Mouse (Mus musculus) lung, embryonic 16.5 days (tissue): Measurements from ENCODE around the gene Vps39. TPM values are rescaled to one million over a fixed set of nuclear protein-coding genes. Genes with fewer than 3 reads are reported as not detected.

Experiments used
- ATAC-seq: fragments of 200-750 bp; cut with Nextera tagmentation; 2 replicates; pipeline ENCODE4 v1.8.0; 2017; ENCODE audit warnings: low read depth, mild to moderate bottlenecking, moderate library complexity
- H3K27ac ChIP-seq: fragments of 300-500 bp; sonication (generic); 2 replicates; pipeline ENCODE4 v1.5.1; 2014; ENCODE audit warnings: mild to moderate bottlenecking, control low read depth, low read length
- H3K27me3 ChIP-seq: fragments of 300-500 bp; sonication (generic); 2 replicates; pipeline ENCODE4 v1.6.1; 2014; ENCODE audit warnings: low read depth, low read length, mixed read lengths; ENCODE audit not compliant: control insufficient read depth, insufficient read depth
- H3K36me3 ChIP-seq: fragments of 300-500 bp; sonication (generic); 2 replicates; pipeline ENCODE4 v1.6.1; 2014; ENCODE audit warnings: low read length; ENCODE audit not compliant: control insufficient read depth, insufficient read depth
- H3K4me1 ChIP-seq: fragments of 300-500 bp; sonication (generic); replicated peaks from 2 replicates; pipeline ENCODE4 v1.6.1; 2014; ENCODE audit warnings: low read length, mixed read lengths; ENCODE audit not compliant: control insufficient read depth, insufficient read depth
- H3K4me2 ChIP-seq: fragments of 300-500 bp; sonication (generic); 2 replicates; pipeline ENCODE4 v1.6.1; 2014; ENCODE audit warnings: low read depth, low read length, control low read depth
- H3K4me3 ChIP-seq: fragments of 300-500 bp; sonication (generic); 2 replicates; pipeline ENCODE4 v1.5.1; 2014; ENCODE audit warnings: mild to moderate bottlenecking, low read length, control low read depth
- H3K9ac ChIP-seq: fragments of 300-500 bp; sonication (generic); 2 replicates; pipeline ENCODE4 v1.6.1; 2014; ENCODE audit warnings: low read length, control low read depth
- H3K9me3 ChIP-seq: fragments of 300-500 bp; sonication (generic); 2 replicates; pipeline ENCODE4 v1.6.1; 2016; ENCODE audit warnings: low read length; ENCODE audit not compliant: control insufficient read depth
- WGBS: fragments of 180-500 bp; shearing (Covaris S2); extraction: QIAGEN DNeasy Blood & Tissue Kit; methylation state at CpG from one replicate; pipeline ENCODE4 v1.1.7; 2014; 5-methylcytosine and 5-hydroxymethylcytosine counted together
- polyA plus RNA-seq: library from polyadenylated mRNA; unstranded; fragments of >200 nt; fragmentation: Nextera tagmentation; extraction: Ambion mirVana; gene quantifications from 2 replicates; pipeline ENCODE4 v1.2.1, GENCODE M21; 2015

Gene Vps39
- polyA plus RNA-seq, 1 experiment from 2014 or later: 21.7 TPM

GRCm38 (mm10) chr2:120366501-120366900, 13.6 kb upstream of the Vps39 start:
- Histone ChIP-seq H3K4me2 (no peak overlapping the region), H3K4me3 (no peak overlapping the region), H3K27me3 (no peaks in the 10 kb centered on the region), H3K9me3 (no peaks in the 10 kb centered on the region), H3K27ac (no peak overlapping the region), H3K4me1 (no peaks in the 10 kb centered on the region), H3K9ac (no peak overlapping the region), H3K36me3 (peaks cover 32% of the 10 kb centered on the region)
- WGBS: 89% methylated on average over 3 of the region's 3 CpGs
- no peak for ATAC-seq

- ATAC-seq: no peak
- H3K4me3 ChIP-seq: no peak overlapping the region
- H3K4me2 ChIP-seq: no peak overlapping the region
- H3K9me3 ChIP-seq: no peaks in the 10 kb centered on the region
- H3K4me1 ChIP-seq: no peaks in the 10 kb centered on the region
- H3K36me3 ChIP-seq: peaks cover 35% of the 10 kb centered on the region
- H3K9ac ChIP-seq: no peak overlapping the region
- 50% methylated on average over 1 of the region's 1 CpGs for WGBS
- no peak overlapping the region for H3K27ac ChIP-seq
- no peaks in the 10 kb centered on the region for H3K27me3 ChIP-seq
Measured at GRCm38 (mm10) chr2:120360425-120360824, 7.5 kb upstream of the Vps39 start.

- no peaks in the 10 kb centered on the region for H3K9me3 ChIP-seq
- peaks cover 19% of the 10 kb centered on the region for H3K36me3 ChIP-seq
- no peaks in the 10 kb centered on the region for H3K27me3 ChIP-seq
- H3K4me1 ChIP-seq: peaks cover 13% of the 10 kb centered on the region
- 50% methylated on average over 5 of the region's 5 CpGs for WGBS
- H3K27ac ChIP-seq: no peak overlapping the region
- H3K4me2 ChIP-seq: no peak overlapping the region
- H3K9ac ChIP-seq: no peak overlapping the region
- H3K4me3 ChIP-seq: no peak overlapping the region
- no peak for ATAC-seq
Measured at GRCm38 (mm10) chr2:120351321-120351720, 1.6 kb downstream of the Vps39 start.

GRCm38 (mm10) chr2:120348120-120348519, 4.8 kb downstream of the Vps39 start:
- no peaks in the 10 kb centered on the region for H3K27me3 ChIP-seq
- H3K4me1 ChIP-seq: peaks cover 13% of the 10 kb centered on the region
- peaks cover 10% of the 10 kb centered on the region for H3K36me3 ChIP-seq
- H3K9me3 ChIP-seq: no peaks in the 10 kb centered on the region
- no peak overlapping the region for H3K4me3 ChIP-seq
- H3K9ac ChIP-seq: no peak overlapping the region
- H3K4me2 ChIP-seq: no peak overlapping the region
- WGBS: 71% methylated on average over 9 of the region's 9 CpGs
- no peak overlapping the region for H3K27ac ChIP-seq
- ATAC-seq: no peak

GRCm38 (mm10) chr2:120341741-120342140, 11.2 kb downstream of the Vps39 start:
- H3K27me3 ChIP-seq: no peaks in the 10 kb centered on the region
- H3K4me1 ChIP-seq: no peaks in the 10 kb centered on the region
- ATAC-seq: no peak
- H3K9ac ChIP-seq: no peak overlapping the region
- H3K9me3 ChIP-seq: no peaks in the 10 kb centered on the region
- H3K36me3 ChIP-seq: peaks cover 18% of the 10 kb centered on the region
- no peak overlapping the region for H3K27ac ChIP-seq
- H3K4me2 ChIP-seq: no peak overlapping the region
- 93% methylated on average over 1 of the region's 1 CpGs for WGBS
- no peak overlapping the region for H3K4me3 ChIP-seq

GRCm38 (mm10) chr2:120337886-120338285, 15.1 kb downstream of the Vps39 start:
- Histone ChIP-seq H3K4me3 (no peak overlapping the region), H3K36me3 (peaks cover 16% of the 10 kb centered on the region)

GRCm38 (mm10) chr2:120331575-120331974, 21.4 kb downstream of the Vps39 start:
- Histone ChIP-seq H3K4me2 (no peak overlapping the region), H3K9me3 (no peaks in the 10 kb centered on the region), H3K36me3 (peaks cover 19% of the 10 kb centered on the region), H3K4me1 (no peaks in the 10 kb centered on the region), H3K4me3 (no peak overlapping the region), H3K27ac (no peak overlapping the region), H3K27me3 (no peaks in the 10 kb centered on the region), H3K9ac (no peak overlapping the region)
- WGBS: 85% methylated on average over 4 of the region's 4 CpGs
- ATAC-seq: no peak

More at GRCm38 (mm10) chr2:120337886-120338285, 15.1 kb downstream of the Vps39 start:
- Histone ChIP-seq H3K4me2 (no peak overlapping the region), H3K9me3 (no peaks in the 10 kb centered on the region), H3K27ac (no peak overlapping the region), H3K4me1 (no peaks in the 10 kb centered on the region), H3K27me3 (no peaks in the 10 kb centered on the region), H3K9ac (no peak overlapping the region)
- WGBS: 48% methylated on average over 2 of the region's 2 CpGs
- no peak for ATAC-seq

- Histone ChIP-seq H3K9me3 (no peaks in the 10 kb centered on the region), H3K4me3 (no peak overlapping the region), H3K27me3 (no peaks in the 10 kb centered on the region), H3K4me2 (no peak overlapping the region), H3K36me3 (peaks cover 17% of the 10 kb centered on the region), H3K4me1 (0 out of 2 replicates have a peak, but pooled peaks cover 4% of the 10 kb centered on the region), H3K9ac (no peak overlapping the region), H3K27ac (no peak overlapping the region)
- no peak for ATAC-seq
- WGBS: 65% methylated on average over 4 of the region's 4 CpGs
Measured at GRCm38 (mm10) chr2:120315077-120315476, 37.9 kb downstream of the Vps39 start.

GRCm38 (mm10) chr2:120314487-120314886, 38.5 kb downstream of the Vps39 start:
- H3K4me1 ChIP-seq: 0 out of 2 replicates have a peak, but pooled peaks cover 4% of the 10 kb centered on the region
- WGBS: 74% methylated on average over 4 of the region's 4 CpGs
- no peaks in the 10 kb centered on the region for H3K9me3 ChIP-seq
- H3K4me2 ChIP-seq: no peak overlapping the region
- no peaks in the 10 kb centered on the region for H3K27me3 ChIP-seq
- H3K27ac ChIP-seq: peak overlapping the region; percentile 55; the same call in 1 of the 2 replicates
- H3K4me3 ChIP-seq: no peak overlapping the region
- peaks cover 17% of the 10 kb centered on the region for H3K36me3 ChIP-seq
- no peak overlapping the region for H3K9ac ChIP-seq
- ATAC-seq: no peak

- Histone ChIP-seq H3K9me3 (no peaks in the 10 kb centered on the region), H3K36me3 (peaks cover 15% of the 10 kb centered on the region), H3K9ac (no peak within 1 kb of the TSS), H3K4me1 (0 out of 2 replicates have a peak, but pooled peaks cover 4% of the 10 kb centered on the region), H3K27ac (peak within 1 kb of the TSS; percentile 55), H3K4me3 (no peak within 1 kb of the TSS), H3K27me3 (no peaks in the 10 kb centered on the region), H3K4me2 (no peak within 1 kb of the TSS; the same call in 1 of the 2 replicates)
- 31% methylated on average over 3 of the region's 3 CpGs for WGBS
- peak; percentile 92 for ATAC-seq
Measured at GRCm38 (mm10) chr2:120313976-120314375, 39.0 kb downstream of the Vps39 start, which contains the start of gene Pla2g4f. Gene Pla2g4f (minus strand): TSS chr2:120314165.
